Mouse (Mus musculus) E14TG2a.4 (cell line): ENCODE measurements around the gene Doc2a.

Experiments used
- CTCF ChIP-seq: conservative IDR thresholded peaks from 2 replicates; pipeline ENCODE4 v1.5.1; 2014; ENCODE audit warnings: low read length
- POU5F1 ChIP-seq: IDR thresholded peaks from 2 replicates; pipeline ENCODE4 v1.6.1; 2014; ENCODE audit warnings: low read length, borderline replicate concordance

- TF ChIP-seq CTCF (no peak), POU5F1 (no peak)
These were observed 37.3 kb downstream of the Doc2a start, which contains the start of gene Taok2 for GRCm38 (mm10) chr7:126884286-126885164.
